Mouse (Mus musculus) forebrain, embryonic 16.5 days (tissue): Measurements from ENCODE around the gene Abcd2. TPM values are rescaled to one million over a fixed set of nuclear protein-coding genes. Genes with fewer than 3 reads are reported as not detected.

Experiments used
- ATAC-seq: fragments of 200-750 bp; cut with Nextera tagmentation; 2 replicates; pipeline ENCODE4 v1.8.0; 2017; ENCODE audit warnings: mild to moderate bottlenecking, moderate library complexity
- H3K27ac ChIP-seq: fragments of 300-500 bp; sonication (generic); 2 replicates; pipeline ENCODE4 v1.5.1; 2014; ENCODE audit warnings: low read length, control low read depth
- H3K27me3 ChIP-seq: fragments of 300-500 bp; sonication (generic); replicated peaks from 2 replicates; pipeline ENCODE4 v1.6.1; 2014; ENCODE audit warnings: low read length; ENCODE audit not compliant: control insufficient read depth, insufficient read depth
- H3K36me3 ChIP-seq: fragments of 300-500 bp; sonication (generic); 2 replicates; pipeline ENCODE4 v1.6.1; 2014; ENCODE audit not compliant: control insufficient read depth, insufficient read depth
- H3K4me1 ChIP-seq: fragments of 300-500 bp; sonication (generic); replicated peaks from 2 replicates; pipeline ENCODE4 v1.6.1; 2014; ENCODE audit warnings: low read length; ENCODE audit not compliant: control insufficient read depth, insufficient read depth
- H3K4me2 ChIP-seq: fragments of 300-500 bp; sonication (generic); 2 replicates; pipeline ENCODE4 v1.6.1; 2014; ENCODE audit warnings: mild to moderate bottlenecking, low read length, control low read depth
- H3K4me3 ChIP-seq: fragments of 300-500 bp; sonication (generic); replicated peaks from 2 replicates; pipeline ENCODE4 v1.5.1; 2014; ENCODE audit warnings: mild to moderate bottlenecking, low read length, control low read depth
- H3K9ac ChIP-seq: fragments of 300-500 bp; sonication (generic); replicated peaks from 2 replicates; pipeline ENCODE4 v1.6.1; 2014; ENCODE audit warnings: low read depth, low read length, control low read depth
- H3K9me3 ChIP-seq: fragments of 300-500 bp; sonication (generic); 2 replicates; pipeline ENCODE4 v1.6.1; 2016; ENCODE audit warnings: low read length; ENCODE audit not compliant: control insufficient read depth
- WGBS: fragments of 180-500 bp; shearing (Covaris S2); extraction: QIAGEN DNeasy Blood & Tissue Kit; methylation state at CpG from one replicate; pipeline ENCODE4 v1.1.7; 2014; 5-methylcytosine and 5-hydroxymethylcytosine counted together
- polyA plus RNA-seq: library from polyadenylated mRNA; unstranded; fragments of >200 nt; fragmentation: Nextera tagmentation; extraction: Ambion mirVana; gene quantifications from 2 replicates; pipeline ENCODE4 v1.2.1, GENCODE M21; 2015

Abcd2 gene
- 14.2 and 19.4 TPM in 2 replicates for polyA plus RNA-seq

GRCm38 (mm10) chr15:91191412-91192222 lies at the start of gene Abcd2:
Abcd2 (minus strand) TSS chr15:91191799.
- no peaks in the 10 kb centered on the region for H3K27me3 ChIP-seq
- under 1% methylated on average over 22 of the region's 22 CpGs for WGBS
- H3K4me1 ChIP-seq, result peaks cover 21% of the 10 kb centered on the region
- H3K4me2 ChIP-seq, result peak within 1 kb of the TSS; percentile 69
- H3K9ac ChIP-seq, result peak within 1 kb of the TSS; percentile 67
- H3K4me3 ChIP-seq, result peak within 1 kb of the TSS; percentile 67
- peak; percentile 96 for ATAC-seq
- no peaks in the 10 kb centered on the region for H3K9me3 ChIP-seq
- no peaks in the 10 kb centered on the region for H3K36me3 ChIP-seq
- peak within 1 kb of the TSS; percentile 93 for H3K27ac ChIP-seq

DNA sequence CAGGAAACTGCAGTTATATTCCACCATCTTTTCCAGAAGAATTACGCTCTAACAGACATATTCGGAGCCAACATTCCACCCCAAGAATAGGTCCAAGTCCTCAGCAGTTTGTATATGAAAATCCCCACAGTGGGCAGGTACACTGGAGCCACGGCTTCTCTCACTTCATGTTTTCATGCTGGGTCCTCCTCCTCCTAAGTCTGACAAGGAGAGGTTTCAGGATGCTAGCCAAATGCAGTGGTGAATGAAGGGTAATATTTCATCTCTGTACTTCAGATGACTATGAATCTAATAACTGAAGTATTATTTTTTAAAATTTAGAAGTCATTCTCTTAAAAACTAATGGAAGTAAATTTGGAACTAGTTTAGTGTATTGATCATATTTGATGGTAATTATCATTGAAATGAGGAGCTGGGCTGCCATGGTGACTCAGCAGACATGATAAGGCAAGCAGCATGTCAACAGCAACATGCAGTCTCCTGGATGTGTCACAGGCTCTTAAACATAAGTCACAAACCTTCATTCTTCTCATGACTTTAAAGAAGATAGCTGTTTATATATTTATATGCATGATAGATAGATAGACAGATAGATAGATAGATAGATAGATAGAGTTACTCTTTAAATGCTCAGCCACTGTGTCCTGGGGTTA lies 49.2 kb upstream of the Abcd2 start:
- Histone ChIP-seq H3K27me3 (no peaks in the 10 kb centered on the region), H3K4me1 (no peaks in the 10 kb centered on the region), H3K36me3 (no peaks in the 10 kb centered on the region), H3K4me3 (no peak overlapping the region), H3K27ac (no peak overlapping the region), H3K9ac (no peak overlapping the region), H3K4me2 (no peak overlapping the region), H3K9me3 (no peaks in the 10 kb centered on the region)
- 91% methylated on average over 3 of the region's 3 CpGs for WGBS
- no peak for ATAC-seq

GRCm38 (mm10) chr15:91237294-91237693 lies 45.7 kb upstream of the Abcd2 start:
- Histone ChIP-seq H3K36me3 (no peaks in the 10 kb centered on the region), H3K4me2 (no peak overlapping the region), H3K27me3 (no peaks in the 10 kb centered on the region), H3K27ac (no peak overlapping the region), H3K4me3 (no peak overlapping the region), H3K4me1 (no peaks in the 10 kb centered on the region), H3K9me3 (no peaks in the 10 kb centered on the region), H3K9ac (no peak overlapping the region)
- ATAC-seq, result no peak
- WGBS, result 87% methylated on average over 5 of the region's 5 CpGs

DNA sequence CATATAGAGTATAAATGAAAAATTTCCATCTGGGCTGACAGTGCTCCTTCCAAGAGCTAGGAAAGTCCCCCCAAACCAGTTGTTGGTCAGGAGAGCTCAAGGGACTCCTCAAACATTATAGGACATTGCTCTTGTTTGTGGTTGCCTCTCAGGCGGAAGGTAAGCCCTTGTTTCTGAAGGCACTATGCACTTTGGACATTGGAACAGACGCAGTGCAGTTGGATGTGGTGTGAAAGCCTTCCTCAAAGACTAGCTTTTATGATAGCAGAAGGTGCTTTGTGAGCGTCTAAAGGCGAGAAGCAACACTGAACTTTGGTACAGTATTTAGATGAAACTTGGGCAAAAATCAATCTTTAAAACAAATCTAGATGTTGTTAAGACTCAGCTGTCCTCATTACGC lies 14.9 kb upstream of the Abcd2 start:
- H3K4me1 ChIP-seq, result no peaks in the 10 kb centered on the region
- no peaks in the 10 kb centered on the region for H3K9me3 ChIP-seq
- H3K27me3 ChIP-seq, result no peaks in the 10 kb centered on the region
- H3K4me2 ChIP-seq, result no peak overlapping the region
- H3K27ac ChIP-seq, result no peak overlapping the region
- ATAC-seq, result no peak
- 92% methylated on average over 5 of the region's 5 CpGs for WGBS
- no peak overlapping the region for H3K9ac ChIP-seq
- no peaks in the 10 kb centered on the region for H3K36me3 ChIP-seq
- no peak overlapping the region for H3K4me3 ChIP-seq

- no peak overlapping the region for H3K4me2 ChIP-seq
- ATAC-seq, result no peak
Observed at GRCm38 (mm10) chr15:91203521-91203920, 11.9 kb upstream of the Abcd2 start.

DNA sequence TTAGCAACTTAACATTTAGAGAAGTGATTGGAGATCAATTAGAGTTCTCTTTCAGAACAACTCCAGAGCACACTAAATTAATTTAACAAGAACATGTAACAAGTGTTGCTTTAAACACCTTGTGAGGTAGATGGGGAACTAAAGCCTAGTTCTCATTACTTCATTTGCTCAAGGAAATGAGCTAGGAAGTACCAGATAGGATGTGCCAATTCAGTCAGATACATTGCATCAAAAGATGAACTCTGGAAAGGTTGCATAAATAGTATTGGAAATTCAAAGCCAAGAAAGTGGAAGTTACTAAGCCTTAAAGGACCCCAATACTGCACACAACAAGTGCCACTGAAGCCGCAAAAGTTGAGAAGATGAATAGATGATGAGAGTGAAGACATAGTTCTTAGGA lies 10.9 kb upstream of the Abcd2 start:
- Histone ChIP-seq H3K9me3 (no peaks in the 10 kb centered on the region), H3K36me3 (no peaks in the 10 kb centered on the region), H3K4me2 (no peak overlapping the region), H3K27me3 (no peaks in the 10 kb centered on the region), H3K27ac (no peak overlapping the region), H3K9ac (no peak overlapping the region), H3K4me3 (no peak overlapping the region), H3K4me1 (no peaks in the 10 kb centered on the region)
- no peak for ATAC-seq
- WGBS, result 88% methylated on average over 1 of the region's 1 CpGs

More at GRCm38 (mm10) chr15:91203521-91203920, 11.9 kb upstream of the Abcd2 start:
- no peak overlapping the region for H3K4me3 ChIP-seq
- H3K27me3 ChIP-seq, result no peaks in the 10 kb centered on the region
- no peak overlapping the region for H3K27ac ChIP-seq
- H3K9ac ChIP-seq, result no peak overlapping the region
- H3K4me1 ChIP-seq, result no peaks in the 10 kb centered on the region
- H3K36me3 ChIP-seq, result no peaks in the 10 kb centered on the region
- H3K9me3 ChIP-seq, result no peaks in the 10 kb centered on the region
- WGBS, result 90% methylated on average over 3 of the region's 3 CpGs

GRCm38 (mm10) chr15:91200833-91201232 lies 9.2 kb upstream of the Abcd2 start:
- Histone ChIP-seq H3K9ac (no peak overlapping the region), H3K4me2 (no peak overlapping the region)
- WGBS, result 97% methylated on average over 1 of the region's 1 CpGs

DNA sequence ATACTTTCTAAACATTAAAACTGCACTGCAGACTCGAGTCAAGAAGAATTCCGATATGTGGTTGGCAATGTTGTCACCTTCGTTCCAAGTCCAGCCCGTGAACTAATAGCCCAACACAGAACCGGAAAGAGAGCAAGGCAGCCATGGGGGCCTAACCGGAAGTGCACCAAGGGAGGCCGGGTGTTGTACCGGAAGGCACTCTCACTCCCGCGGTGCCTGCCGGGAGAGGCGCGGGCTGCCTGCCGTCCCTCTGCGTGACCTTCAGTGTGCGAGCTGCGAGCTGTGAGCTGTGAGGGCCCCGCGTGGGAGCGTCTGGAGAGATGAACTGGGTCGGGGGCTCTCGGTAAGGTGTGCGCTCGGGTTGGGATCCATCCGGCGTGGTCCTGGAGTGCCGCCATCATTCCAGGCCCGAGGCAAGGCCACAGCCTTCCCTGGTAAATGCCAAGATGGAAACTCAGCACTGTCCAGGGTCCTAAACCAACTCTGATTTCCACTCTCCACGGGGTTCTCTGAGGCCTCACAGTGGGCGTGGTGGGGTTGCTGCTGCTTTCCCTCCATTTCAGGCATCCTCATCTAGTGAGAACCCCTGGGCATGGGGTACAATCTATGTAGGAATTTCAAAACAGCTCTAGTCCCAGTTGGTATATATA lies 7.8 kb upstream of the Abcd2 start, which contains the start of gene CN725425:
CN725425 (plus strand) TSS at position 239 of the 650 bp plus-strand sequence.
- no peak within 1 kb of the TSS for H3K4me2 ChIP-seq
- no peak within 1 kb of the TSS for H3K27ac ChIP-seq
- WGBS, result 92% methylated on average over 30 of the region's 30 CpGs
- H3K36me3 ChIP-seq, result no peaks in the 10 kb centered on the region
- H3K9ac ChIP-seq, result no peak within 1 kb of the TSS
- no peaks in the 10 kb centered on the region for H3K9me3 ChIP-seq
- H3K4me3 ChIP-seq, result no peak within 1 kb of the TSS
- no peak for ATAC-seq
- no peaks in the 10 kb centered on the region for H3K27me3 ChIP-seq
- H3K4me1 ChIP-seq, result no peaks in the 10 kb centered on the region

More at GRCm38 (mm10) chr15:91200833-91201232, 9.2 kb upstream of the Abcd2 start:
- Histone ChIP-seq H3K36me3 (no peaks in the 10 kb centered on the region), H3K27me3 (no peaks in the 10 kb centered on the region), H3K4me3 (no peak overlapping the region), H3K27ac (no peak overlapping the region), H3K4me1 (no peaks in the 10 kb centered on the region), H3K9me3 (no peaks in the 10 kb centered on the region)
- no peak for ATAC-seq

DNA sequence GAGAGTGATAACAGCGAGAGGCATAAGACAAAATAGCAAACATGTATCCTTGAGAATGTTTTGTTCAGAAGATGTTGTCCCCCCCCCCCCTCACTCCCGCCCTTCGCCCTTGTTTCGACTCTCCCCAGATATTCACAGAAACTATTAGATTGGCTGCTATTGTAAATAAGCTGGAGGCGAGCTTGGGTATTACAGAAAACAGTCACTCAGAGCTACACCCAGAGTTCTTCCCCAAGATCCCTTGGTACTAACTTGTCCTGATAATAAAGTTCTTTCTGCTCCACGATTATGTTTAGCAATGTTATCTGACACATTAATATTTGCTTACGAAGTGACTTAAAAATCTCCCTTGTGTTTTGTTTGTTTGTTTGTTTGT lies 612 bp upstream of the Abcd2 start:
- H3K4me2 ChIP-seq, result peak overlapping the region; percentile 69
- H3K36me3 ChIP-seq, result no peaks in the 10 kb centered on the region
- H3K27ac ChIP-seq, result peak overlapping the region; percentile 93
- ATAC-seq, result peak; percentile 41
- H3K4me1 ChIP-seq, result peaks cover 21% of the 10 kb centered on the region
- H3K4me3 ChIP-seq, result peak overlapping the region; percentile 67
- H3K9ac ChIP-seq, result peak overlapping the region; percentile 67
- 11% methylated on average over 7 of the region's 7 CpGs for WGBS
- H3K9me3 ChIP-seq, result no peaks in the 10 kb centered on the region
- no peaks in the 10 kb centered on the region for H3K27me3 ChIP-seq
